Mouse (Mus musculus) stomach, embryonic 14.5 days (tissue): ENCODE results near the gene Zmynd12. TPM values are rescaled to one million over a fixed set of nuclear protein-coding genes. Genes with fewer than 3 reads are reported as not detected.

Experiments
- ATAC-seq: fragments of 200-750 bp; cut with Nextera tagmentation; 2 replicates; pipeline ENCODE4 v1.8.0; 2017; ENCODE audit warnings: low read depth, moderate TSS enrichment; ENCODE audit not compliant: insufficient number of reproducible peaks, insufficient read depth, low FRiP score
- H3K27ac ChIP-seq: fragments of 300-500 bp; sonication (generic); 2 replicates; pipeline ENCODE4 v1.5.1; 2014; ENCODE audit warnings: mild to moderate bottlenecking, low read length, moderate library complexity, mixed read lengths
- H3K27me3 ChIP-seq: fragments of 300-500 bp; sonication (generic); 2 replicates; pipeline ENCODE4 v1.6.1; 2014; ENCODE audit warnings: low read length, control low read depth, mixed read lengths; ENCODE audit not compliant: control insufficient read depth, insufficient read depth
- H3K36me3 ChIP-seq: fragments of 300-500 bp; sonication (generic); 2 replicates; pipeline ENCODE4 v1.6.1; 2014; ENCODE audit warnings: mild to moderate bottlenecking, control low read depth, low read length, moderate library complexity, mixed read lengths; ENCODE audit not compliant: control insufficient read depth, insufficient read depth
- H3K4me1 ChIP-seq: fragments of 300-500 bp; sonication (generic); 2 replicates; pipeline ENCODE4 v1.6.1; 2014; ENCODE audit warnings: low read length, control low read depth, mixed read lengths; ENCODE audit not compliant: control insufficient read depth, insufficient read depth
- H3K4me2 ChIP-seq: fragments of 300-500 bp; sonication (generic); replicated peaks from 2 replicates; pipeline ENCODE4 v1.6.1; 2014; ENCODE audit warnings: low read depth, low read length, control low read depth
- H3K4me3 ChIP-seq: fragments of 300-500 bp; sonication (generic); 2 replicates; pipeline ENCODE4 v1.5.1; 2014; ENCODE audit warnings: low read depth, low read length, control low read depth
- H3K9ac ChIP-seq: fragments of 300-500 bp; sonication (generic); replicated peaks from 2 replicates; pipeline ENCODE4 v1.6.1; 2014; ENCODE audit warnings: low read depth, mild to moderate bottlenecking, control low read depth, low read length, moderate library complexity, mixed read lengths
- H3K9me3 ChIP-seq: fragments of 300-500 bp; sonication (generic); 2 replicates; pipeline ENCODE4 v1.6.1; 2016; ENCODE audit warnings: low read depth, low read length, control low read depth; ENCODE audit not compliant: control insufficient read depth
- WGBS: fragments of 180-500 bp; shearing (Covaris S2); extraction: QIAGEN DNeasy Blood & Tissue Kit; methylation state at CpG from one replicate; pipeline ENCODE4 v1.1.7; 2014; 5-methylcytosine and 5-hydroxymethylcytosine counted together
- polyA plus RNA-seq: library from polyadenylated mRNA; unstranded; fragments of >200 nt; fragmentation: Nextera tagmentation; extraction: Ambion mirVana; gene quantifications from 2 replicates; pipeline ENCODE4 v1.2.1, GENCODE M21; 2014

The Zmynd12 gene
- polyA plus RNA-seq, 1 experiment from 2014 or later = not detected

GRCm38 (mm10) chr4:119498319-119498848 lies 75.8 kb downstream of the Zmynd12 start:
- Histone ChIP-seq H3K27ac (no peak overlapping the region), H3K4me2 (no peak overlapping the region), H3K9ac (no peak overlapping the region), H3K4me1 (no peaks in the 10 kb centered on the region), H3K36me3 (no peaks in the 10 kb centered on the region), H3K4me3 (no peak overlapping the region), H3K27me3 (no peaks in the 10 kb centered on the region), H3K9me3 (no peaks in the 10 kb centered on the region)
- whole genome bisulfite sequencing = 65% methylated on average over 5 of the region's 5 CpGs
- ATAC-seq = no peak

GRCm38 (mm10) chr4:119511591-119511990 lies 89.0 kb downstream of the Zmynd12 start:
- ATAC-seq = no peak
- no peak overlapping the region for H3K27ac ChIP-seq
- H3K9ac ChIP-seq = no peak overlapping the region
- no peaks in the 10 kb centered on the region for H3K4me1 ChIP-seq
- H3K36me3 ChIP-seq = no peaks in the 10 kb centered on the region
- no peaks in the 10 kb centered on the region for H3K27me3 ChIP-seq
- H3K4me3 ChIP-seq = no peak overlapping the region
- no peak overlapping the region for H3K4me2 ChIP-seq
- WGBS = 76% methylated on average over 2 of the region's 2 CpGs
- no peaks in the 10 kb centered on the region for H3K9me3 ChIP-seq

DNA sequence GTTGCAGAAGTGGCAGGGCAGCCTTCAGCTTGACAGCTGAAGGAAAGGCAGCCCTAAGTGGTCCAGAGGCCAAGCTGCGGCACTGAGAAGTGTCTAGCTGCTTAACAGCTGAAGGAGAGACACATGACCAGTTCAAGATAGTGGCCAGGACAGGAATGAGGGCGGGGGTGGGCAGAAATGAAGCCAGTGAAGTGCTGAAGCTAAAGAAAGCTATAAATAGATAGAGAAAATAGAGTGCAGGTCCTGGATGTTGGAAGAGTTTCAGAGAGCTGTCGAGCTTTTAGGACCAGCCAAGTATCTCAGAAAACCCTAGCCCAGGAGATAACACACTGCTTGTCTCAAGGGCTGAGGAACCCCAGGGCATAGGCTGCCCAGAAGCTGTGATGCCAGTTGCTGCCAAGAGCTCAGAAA lies 90.1 kb downstream of the Zmynd12 start:
- Histone ChIP-seq H3K27ac (no peak overlapping the region), H3K4me2 (no peak overlapping the region), H3K9me3 (no peaks in the 10 kb centered on the region), H3K36me3 (no peaks in the 10 kb centered on the region), H3K4me1 (no peaks in the 10 kb centered on the region), H3K27me3 (no peaks in the 10 kb centered on the region), H3K4me3 (no peak overlapping the region), H3K9ac (no peak overlapping the region)
- no peak for ATAC-seq
- 51% methylated on average over 3 of the region's 3 CpGs for WGBS

Other genes with a start within 250 kb of the Zmynd12 start
- 7.0 and 8.5 TPM in 2 replicates for gene Zfp691, start 248.6 kb upstream of the Zmynd12 start, polyA plus RNA-seq
- gene Ermap, start 232.8 kb upstream of the Zmynd12 start, polyA plus RNA-seq = 1.1 and 1.5 TPM in 2 replicates
- 150 and 155 TPM in 2 replicates for gene Svbp, start 227.5 kb upstream of the Zmynd12 start, polyA plus RNA-seq
- gene Tmem269, start 204.6 kb upstream of the Zmynd12 start, polyA plus RNA-seq = not detected in 2 replicates
- 24.0 and 29.7 TPM in 2 replicates for gene AU022252, start 190.1 kb upstream of the Zmynd12 start, polyA plus RNA-seq
- 45.0 and 46.3 TPM in 2 replicates for gene P3h1, start 189.9 kb upstream of the Zmynd12 start, polyA plus RNA-seq
- not detected in 2 replicates for gene Cldn19, start 167.4 kb upstream of the Zmynd12 start, polyA plus RNA-seq
- gene Ybx1, start 128.2 kb upstream of the Zmynd12 start, polyA plus RNA-seq = 626 and 684 TPM in 2 replicates
- gene Ppih, start 102.3 kb upstream of the Zmynd12 start, polyA plus RNA-seq = 91.7 and 93.7 TPM in 2 replicates
- gene Ccdc30, start 7.3 kb upstream of the Zmynd12 start, polyA plus RNA-seq = 3.5 and 7.3 TPM in 2 replicates
- gene Ppcs, start 394 bp upstream of the Zmynd12 start, polyA plus RNA-seq = 31.9 and 33.7 TPM in 2 replicates
- gene Rimkla, start 69.8 kb downstream of the Zmynd12 start, polyA plus RNA-seq = 1.8 and 2.0 TPM in 2 replicates
- 26.3 and 26.8 TPM in 2 replicates for gene Foxj3, start 114.2 kb downstream of the Zmynd12 start, polyA plus RNA-seq
- 3.3 and 3.8 TPM in 2 replicates for gene Frg2f1, start 116.7 kb downstream of the Zmynd12 start, polyA plus RNA-seq
- gene Guca2a, start 214.9 kb downstream of the Zmynd12 start, polyA plus RNA-seq = not detected in 2 replicates
- 0.62 TPM in 1 of 2 replicates, not detected in the other for gene Guca2b, start 236.1 kb downstream of the Zmynd12 start, polyA plus RNA-seq